Mouse (Mus musculus) heart, adult 2 months (tissue): ENCODE measurements around the gene Slc4a3.

Experiments
- CTCF ChIP-seq: fragments of 200-600 bp; IDR thresholded peaks from 2 replicates; pipeline ENCODE4 v1.8.1; 2022; ENCODE audit warnings: antibody characterized with exemption, mild to moderate bottlenecking, moderate library complexity
- EP300 ChIP-seq: fragments of 200-500 bp; IDR thresholded peaks from 2 replicates; pipeline ENCODE4 v1.6.1; 2011; ENCODE audit warnings: low read depth, low read length, control low read depth; ENCODE audit not compliant: insufficient read depth

DNA sequence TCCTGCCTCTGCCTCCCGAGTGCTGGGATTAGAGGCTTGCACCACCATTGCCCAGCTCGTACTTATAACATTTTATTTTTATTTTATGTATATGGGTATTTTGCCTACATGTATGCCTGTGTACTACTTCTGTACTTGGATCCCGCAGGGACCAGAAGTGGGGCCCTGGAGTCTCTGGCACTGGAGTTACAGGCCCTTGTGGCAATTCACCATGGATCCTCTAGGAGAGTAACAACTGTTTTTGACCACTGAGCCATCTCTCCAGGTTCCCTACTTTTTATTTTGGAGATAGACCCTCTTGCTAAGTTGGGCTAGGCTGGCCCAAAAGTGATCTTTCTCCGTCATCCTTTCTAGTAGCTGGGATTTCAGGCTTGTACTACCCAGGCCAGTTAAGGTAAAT, 27.6 kb upstream of the Slc4a3 start:
- no peak for TF ChIP-seq CTCF
- TF ChIP-seq EP300: no peak
